Mouse (Mus musculus) heart, adult 2 months (tissue): ENCODE measurements around the gene AC134908.4. TPM values are rescaled to one million over a fixed set of nuclear protein-coding genes. Genes with fewer than 3 reads are reported as not detected.

Source experiments
- DNase-seq, 2 experiments: peaks; one replicate each; pipeline ENCODE4 v3.0.0; 2021
- H3K27ac ChIP-seq: fragments of 200-600 bp; 2 replicates; pipeline ENCODE4 v1.8.1; 2022
- H3K27me3 ChIP-seq: fragments of 200-500 bp; 2 replicates; pipeline ENCODE4 v1.6.1; 2012; ENCODE audit warnings: mild to moderate bottlenecking, low read length, inconsistent platforms, mixed read lengths; ENCODE audit not compliant: control insufficient read depth, insufficient read depth
- H3K36me3 ChIP-seq: fragments of 200-500 bp; 2 replicates; pipeline ENCODE4 v1.6.1; 2012; ENCODE audit warnings: low read length, inconsistent platforms; ENCODE audit not compliant: control insufficient read depth, insufficient read depth
- H3K4me1 ChIP-seq: fragments of 200-500 bp; 2 replicates; pipeline ENCODE4 v1.6.1; 2011; ENCODE audit warnings: low read length; ENCODE audit not compliant: control insufficient read depth, insufficient read depth
- H3K4me3 ChIP-seq: fragments of 200-600 bp; 2 replicates; pipeline ENCODE4 v1.8.1; 2022
- H3K79me2 ChIP-seq: fragments of 200-500 bp; replicated peaks from 2 replicates; pipeline ENCODE4 v1.6.1; 2012; ENCODE audit warnings: mild to moderate bottlenecking, inconsistent platforms, low read length, moderate library complexity, mixed read lengths; ENCODE audit not compliant: control insufficient read depth, insufficient read depth
- H3K9ac ChIP-seq: fragments of 200-500 bp; 2 replicates; pipeline ENCODE4 v1.6.1; 2012; ENCODE audit warnings: low read depth, mild to moderate bottlenecking, control low read depth, inconsistent platforms, low read length, mixed read lengths
- CTCF ChIP-seq: fragments of 200-600 bp; IDR thresholded peaks from 2 replicates; pipeline ENCODE4 v1.8.1; 2022; ENCODE audit warnings: antibody characterized with exemption, mild to moderate bottlenecking, moderate library complexity
- EP300 ChIP-seq: fragments of 200-500 bp; IDR thresholded peaks from 2 replicates; pipeline ENCODE4 v1.6.1; 2011; ENCODE audit warnings: low read depth, low read length, control low read depth; ENCODE audit not compliant: insufficient read depth
- POLR2A ChIP-seq: fragments of 200-500 bp; IDR thresholded peaks from 2 replicates; pipeline ENCODE4 v1.6.1; 2011; ENCODE audit warnings: mild to moderate bottlenecking, low read depth, low read length, control low read depth; ENCODE audit not compliant: insufficient read depth
- WGBS: fragments of 180-500 bp; shearing (Covaris S2); methylation state at CpG from one replicate; pipeline ENCODE4 v1.1.7; 2018; 5-methylcytosine and 5-hydroxymethylcytosine counted together
- intact Hi-C: fragments of 180-260 bp; cut with DNase I; formaldehyde crosslinking; loops from one replicate; pipeline ENCODE4 v1.15.1; 2025
- polyA plus RNA-seq: library from polyadenylated mRNA; depleted of rRNA; stranded (reverse); fragments of >200 nt; gene quantifications from 2 replicates; pipeline ENCODE4 v1.2.3, GENCODE M21; 2012
- total RNA-seq, 2 experiments: library from RNA; stranded (reverse); gene quantifications; 2 replicates each; pipeline ENCODE4 v1.2.3; 2021

The AC134908.4 gene
- total and polyA plus RNA-seq, 3 experiments, result not detected

DNA sequence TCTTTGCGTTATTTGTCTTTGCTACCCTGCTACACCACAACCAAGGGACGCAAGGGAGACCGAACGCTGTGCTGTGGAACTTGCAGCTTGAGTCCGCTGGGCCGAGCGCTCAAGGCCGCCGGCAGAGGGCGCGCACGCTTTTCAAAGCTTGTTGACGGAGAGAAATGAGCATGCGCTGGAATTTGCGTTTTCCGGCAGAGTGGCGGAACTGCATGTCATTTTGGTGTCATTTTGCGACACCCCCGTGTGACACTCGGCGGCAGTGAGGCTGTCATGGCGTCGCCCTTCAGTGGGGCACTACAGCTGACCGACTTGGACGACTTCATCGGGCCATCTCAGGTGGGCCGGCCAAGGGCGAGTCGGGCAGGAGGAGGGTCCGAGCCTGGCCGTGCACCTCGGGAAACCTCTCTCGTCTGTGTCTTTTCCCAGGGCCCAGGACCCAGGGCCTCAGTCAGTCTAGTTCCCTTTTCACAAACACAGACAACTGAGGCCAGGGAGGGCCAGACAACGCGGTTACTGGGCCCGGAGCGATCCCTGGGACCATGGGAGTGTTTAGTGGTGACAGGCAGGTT lies 21.8 kb downstream of the AC134908.4 start, which contains the start of gene Narfl:
Gene Narfl, plus strand, starts transcription at position 228 of the 572 bp plus-strand sequence.
- peak; percentile 95 to 98 for DNase-seq
- Histone ChIP-seq H3K4me1 (peaks cover 6% of the 10 kb centered on the region), H3K27me3 (no peaks in the 10 kb centered on the region), H3K9ac (peak within 1 kb of the TSS; percentile 92), H3K36me3 (no peaks in the 10 kb centered on the region), H3K79me2 (no peaks in the 10 kb centered on the region), H3K4me3 (peak within 1 kb of the TSS; percentile 81), H3K27ac (peak within 1 kb of the TSS; percentile 94)
- WGBS, result under 1% methylated on average over 37 of the region's 37 CpGs
- intact Hi-C loops, result loop anchor here (1.0 to 10.0 kb wide), 3 partner anchors 24 to 1431 kb away; partner anchors contain the start of genes Lemd2 and Metrn
- TF ChIP-seq POLR2A, result peak; percentile 86
- TF ChIP-seq CTCF, result peak; percentile 100; the same call in 1 of the 2 replicates
- TF ChIP-seq EP300, result peak; percentile 98

DNA sequence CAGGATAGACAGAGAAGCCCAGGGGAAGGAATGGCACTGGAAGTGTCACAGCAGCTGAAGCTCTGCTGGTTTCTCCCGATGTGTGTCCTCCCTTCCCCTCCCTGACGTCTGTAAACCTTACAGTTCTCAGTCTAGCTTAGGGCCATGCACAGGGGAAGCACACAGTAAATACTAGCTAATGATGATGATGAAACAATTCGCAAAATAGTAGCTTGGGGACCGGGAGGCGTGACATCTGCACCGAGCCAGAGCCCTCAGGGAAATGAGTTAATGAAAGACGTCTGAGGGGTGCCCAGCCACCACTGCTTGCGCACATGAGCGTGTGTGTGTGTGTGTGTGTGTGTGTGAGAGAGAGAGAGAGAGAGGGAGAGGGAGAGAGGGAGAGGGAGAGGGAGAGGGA lies 26.1 kb downstream of the AC134908.4 start:
- Histone ChIP-seq H3K9ac (no peak overlapping the region), H3K79me2 (no peaks in the 10 kb centered on the region), H3K36me3 (no peaks in the 10 kb centered on the region), H3K27me3 (no peaks in the 10 kb centered on the region), H3K4me3 (no peak overlapping the region), H3K27ac (no peak overlapping the region), H3K4me1 (peaks cover 3% of the 10 kb centered on the region)
- 48% methylated on average over 9 of the region's 9 CpGs for WGBS
- no peak for DNase-seq
- intact Hi-C loops, result no loop called here
- TF ChIP-seq POLR2A (no peak), CTCF (no peak), EP300 (no peak)

DNA sequence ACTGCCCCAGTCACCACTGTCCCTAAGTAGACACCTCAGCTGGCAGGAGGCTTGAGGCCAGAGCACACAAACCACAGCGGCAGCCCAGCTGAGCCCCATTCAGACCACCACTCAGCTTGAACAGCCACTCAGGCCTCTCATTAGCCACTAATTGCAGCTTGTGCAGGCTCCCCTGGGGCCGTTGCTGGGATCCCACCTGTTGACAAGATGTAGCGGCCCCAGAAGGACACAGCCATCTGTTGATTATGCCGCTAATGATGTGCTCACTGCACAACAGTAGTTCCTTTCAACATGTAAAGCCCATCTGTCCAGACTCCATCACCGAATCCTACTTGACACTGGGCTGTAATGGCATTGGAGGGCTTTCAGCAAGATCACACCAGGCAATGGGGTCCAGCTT lies 29.6 kb downstream of the AC134908.4 start:
- 64% methylated on average over 5 of the region's 5 CpGs for WGBS
- intact Hi-C loops, result no loop called here

DNA sequence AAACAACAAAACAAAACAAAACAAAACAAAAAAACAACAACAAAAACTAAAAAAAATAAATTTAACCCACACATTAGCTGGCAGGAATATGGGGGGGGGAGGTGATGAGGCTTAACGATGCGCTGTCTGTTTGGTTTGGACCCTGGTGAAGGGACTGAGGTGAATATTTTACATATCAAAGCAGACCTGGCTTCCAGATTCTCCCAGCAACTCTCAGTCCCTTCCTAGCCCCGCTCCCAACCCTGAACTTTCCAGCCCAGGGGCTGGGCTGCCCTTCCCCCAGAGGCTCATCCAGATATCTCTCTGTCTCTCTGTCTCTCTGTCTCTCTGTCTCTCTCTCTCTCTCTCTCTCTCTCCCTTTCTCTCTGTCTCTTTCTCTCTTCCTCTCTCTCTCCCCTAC lies 32.9 kb downstream of the AC134908.4 start:
- H3K27me3 ChIP-seq, result no peaks in the 10 kb centered on the region
- DNase-seq, result no peak
- TF ChIP-seq EP300, result no peak
- no peak for TF ChIP-seq POLR2A
- no peak for TF ChIP-seq CTCF
- H3K4me1 ChIP-seq, result no peaks in the 10 kb centered on the region
- intact Hi-C loops, result no loop called here
- no peak overlapping the region for H3K4me3 ChIP-seq
- H3K27ac ChIP-seq, result no peak overlapping the region
- no peaks in the 10 kb centered on the region for H3K79me2 ChIP-seq
- H3K9ac ChIP-seq, result no peak overlapping the region
- no peaks in the 10 kb centered on the region for H3K36me3 ChIP-seq
- WGBS, result 61% methylated on average over 3 of the region's 3 CpGs

More for the DNA sequence above, 29.6 kb downstream of the AC134908.4 start:
- Histone ChIP-seq H3K27ac (no peak overlapping the region), H3K79me2 (no peaks in the 10 kb centered on the region), H3K4me1 (no peaks in the 10 kb centered on the region), H3K36me3 (no peaks in the 10 kb centered on the region), H3K27me3 (no peaks in the 10 kb centered on the region), H3K4me3 (no peak overlapping the region), H3K9ac (no peak overlapping the region)
- no peak for TF ChIP-seq EP300
- no peak for TF ChIP-seq CTCF
- TF ChIP-seq POLR2A, result no peak
- DNase-seq, result no peak

DNA sequence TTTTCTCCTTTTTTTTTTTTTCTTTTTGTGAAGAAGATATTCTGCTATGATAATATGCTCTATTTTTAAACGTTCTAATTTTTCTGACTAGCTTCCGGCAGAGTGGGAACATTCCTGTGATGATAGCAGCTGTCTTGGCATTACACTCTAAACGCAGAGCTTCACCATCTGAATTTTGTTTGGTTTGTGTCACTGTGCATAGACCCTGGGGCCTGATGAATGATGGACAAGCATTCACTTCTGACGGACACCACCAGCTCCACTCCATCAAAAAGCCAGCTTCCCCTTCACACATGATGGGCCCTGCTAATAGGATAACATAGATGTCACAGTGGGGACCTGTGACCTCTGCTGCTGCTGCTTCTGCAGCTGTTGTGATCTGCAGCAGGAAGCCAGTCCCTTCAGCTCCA lies 33.9 kb downstream of the AC134908.4 start:
- WGBS, result 18% methylated on average over 4 of the region's 4 CpGs
- Histone ChIP-seq H3K4me1 (no peaks in the 10 kb centered on the region), H3K9ac (no peak overlapping the region), H3K79me2 (no peaks in the 10 kb centered on the region), H3K27me3 (no peaks in the 10 kb centered on the region), H3K4me3 (no peak overlapping the region), H3K27ac (no peak overlapping the region; the same call in 1 of the 2 replicates), H3K36me3 (no peaks in the 10 kb centered on the region)
- intact Hi-C loops, result no loop called here
- no peak for DNase-seq
- TF ChIP-seq CTCF (no peak), POLR2A (no peak), EP300 (no peak)

DNA sequence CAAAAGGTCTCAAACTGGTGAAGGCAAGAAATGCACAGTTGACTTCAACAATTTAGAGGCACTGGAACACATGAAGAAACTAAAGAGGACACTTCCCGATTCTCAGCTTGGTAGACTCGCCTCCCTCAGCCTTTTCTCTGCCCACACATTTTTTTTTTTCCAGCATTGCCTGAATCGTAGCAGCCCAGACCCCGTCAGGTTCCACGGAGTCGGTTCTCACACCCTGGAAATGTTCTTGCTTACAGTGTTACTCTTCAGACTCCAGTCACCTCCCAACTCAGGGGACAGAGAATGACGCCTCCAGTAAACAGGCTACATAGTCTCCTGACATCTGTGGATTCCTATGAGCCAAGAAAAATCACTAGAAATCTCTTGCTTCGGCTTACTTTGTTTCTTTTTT lies 35.3 kb downstream of the AC134908.4 start:
- no peak for TF ChIP-seq EP300
- TF ChIP-seq POLR2A, result no peak
- no peak for TF ChIP-seq CTCF
- Histone ChIP-seq H3K4me3 (no peak overlapping the region), H3K36me3 (no peaks in the 10 kb centered on the region), H3K4me1 (no peaks in the 10 kb centered on the region), H3K9ac (no peak overlapping the region), H3K27ac (no peak overlapping the region), H3K79me2 (no peaks in the 10 kb centered on the region), H3K27me3 (no peaks in the 10 kb centered on the region)
- no peak for DNase-seq
- WGBS, result 64% methylated on average over 8 of the region's 8 CpGs
- intact Hi-C loops, result no loop called here
